Mouse (Mus musculus): Measurements from ENCODE around the gene Zfp169.

DNA sequence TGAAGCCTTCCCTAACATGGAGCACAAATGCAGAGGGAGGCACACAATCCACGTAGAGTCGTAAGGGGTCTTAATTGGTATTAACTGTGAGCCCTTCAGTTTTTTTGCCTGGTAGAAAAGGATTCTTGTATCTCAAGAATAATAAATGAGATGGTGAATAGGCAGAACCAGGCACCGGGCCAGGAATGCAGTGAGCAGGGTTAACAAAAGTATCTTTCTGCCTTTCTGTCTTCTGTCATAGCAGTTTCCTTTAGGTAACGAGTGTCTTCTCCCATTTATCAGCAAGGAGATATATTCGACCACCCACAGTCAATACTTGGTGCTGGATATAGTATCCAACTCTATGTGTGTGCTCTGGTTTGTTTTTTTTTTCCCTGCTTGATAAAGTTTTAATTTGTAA lies 40.3 kb upstream of the Zfp169 start:
- TF ChIP-seq CTCF (IDR thresholded peaks at IDR 0.05; ENCODE audit: low read depth) (no peak), EP300 (IDR thresholded peaks at IDR 0.05; ENCODE audit: low read depth) (no peak)
